Mouse (Mus musculus) lung, postnatal 0 days (tissue): ENCODE data around the gene Igdcc4.

ENCODE experiments used
- CTCF ChIP-seq: IDR thresholded peaks from 2 replicates; pipeline ENCODE4 v1.5.1; 2016; ENCODE audit warnings: antibody characterized with exemption, mild to moderate bottlenecking
- EP300 ChIP-seq: IDR thresholded peaks from 2 replicates; pipeline ENCODE4 v1.6.1; 2016; ENCODE audit warnings: antibody characterized with exemption, mild to moderate bottlenecking, control low read depth

DNA sequence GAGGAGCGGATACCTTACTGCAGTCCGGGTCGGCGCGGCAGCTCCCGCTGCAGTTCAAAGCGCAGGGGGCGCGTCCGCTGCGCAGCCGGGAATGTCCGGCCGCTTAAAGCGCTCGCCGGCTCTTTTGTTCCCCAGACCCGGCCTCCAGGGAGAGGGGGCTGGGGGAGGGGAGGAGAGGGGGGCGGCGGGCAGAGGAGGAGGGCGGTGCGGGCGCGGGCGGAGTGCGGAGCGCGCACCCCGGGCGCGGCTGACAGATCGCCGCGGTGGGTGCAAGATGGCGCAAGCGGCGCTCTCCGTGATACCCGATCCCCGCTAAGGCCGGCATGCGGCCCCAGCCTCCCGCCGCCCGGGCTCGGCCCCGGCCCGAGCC, 39.6 kb downstream of the Igdcc4 start, which contains the start of gene Igdcc3:
- TF ChIP-seq EP300 (no peak), CTCF (no peak)
